Mouse (Mus musculus): ENCODE measurements at regions not wholly inside any gene's neighbourhood (a gene's known extent, or its start where the extent isn't known, plus 50 kb on each side); places are given as distances from the start of the nearest gene placed in this dataset.
A peak's percentile ranks its signal among the peaks of the same experiment; 100 is the strongest.

DNA sequence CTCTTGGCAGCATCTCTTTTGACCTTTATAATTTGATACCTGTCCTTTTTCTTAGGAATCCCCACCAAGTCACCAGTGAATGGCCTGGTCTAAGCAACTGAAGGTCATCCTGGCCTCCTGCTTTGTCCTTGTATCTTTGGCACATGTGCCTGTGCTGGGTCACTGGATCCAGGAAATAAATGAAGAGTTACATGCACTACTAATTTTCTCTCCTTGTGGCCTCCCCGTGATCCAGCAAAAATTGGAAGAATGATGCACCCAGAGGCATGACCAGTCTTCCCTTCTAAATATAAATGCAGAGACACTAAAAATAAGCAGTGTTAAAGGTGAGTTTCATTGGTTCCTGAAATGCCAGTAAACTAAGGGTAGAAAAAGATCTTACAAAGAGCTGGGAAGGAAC lies 141.4 kb upstream of the Nampt start:
- Histone ChIP-seq H3K27ac (replicated peaks) (no peak overlapping the region), H3K9ac (replicated peaks) (no peak overlapping the region), H3K4me3 (no peak overlapping the region), H3K4me1 (no peaks in the 10 kb centered on the region), H3K27me3 (no peaks in the 10 kb centered on the region), H3K36me3 (no peaks in the 10 kb centered on the region), H3K9me3 (no peaks in the 10 kb centered on the region), H3K4me2 (replicated peaks) (no peak overlapping the region)
- 89% methylated on average over 1 of the region's 1 CpGs for WGBS
- ATAC-seq (replicated peaks): no peak

DNA sequence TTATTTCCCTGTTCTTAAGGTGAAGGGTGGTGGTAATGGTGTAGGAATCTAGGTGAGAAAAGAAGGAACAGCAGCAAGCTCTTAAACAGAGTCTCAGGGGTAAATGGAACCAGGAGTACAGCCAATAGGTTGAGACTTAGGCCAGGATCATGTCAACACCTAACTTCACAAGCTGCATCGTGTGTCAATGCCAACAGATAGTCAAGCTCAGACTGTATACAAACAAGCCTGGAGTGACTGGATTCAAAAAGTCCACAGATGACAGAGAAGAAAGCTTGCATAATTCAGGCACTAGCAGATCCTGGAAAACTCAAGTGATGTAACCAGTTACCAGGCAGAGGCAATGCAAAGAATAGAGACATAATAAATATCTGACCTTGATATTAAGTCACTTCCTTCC lies 140.6 kb upstream of the Nampt start:
- Histone ChIP-seq H3K36me3 (no peaks in the 10 kb centered on the region), H3K4me1 (no peaks in the 10 kb centered on the region), H3K27ac (replicated peaks) (no peak overlapping the region), H3K27me3 (no peaks in the 10 kb centered on the region), H3K4me2 (replicated peaks) (no peak overlapping the region), H3K9me3 (no peaks in the 10 kb centered on the region), H3K9ac (replicated peaks) (no peak overlapping the region), H3K4me3 (no peak overlapping the region)
- no peak for ATAC-seq (replicated peaks)
- 48% methylated on average over 1 of the region's 1 CpGs for WGBS

DNA sequence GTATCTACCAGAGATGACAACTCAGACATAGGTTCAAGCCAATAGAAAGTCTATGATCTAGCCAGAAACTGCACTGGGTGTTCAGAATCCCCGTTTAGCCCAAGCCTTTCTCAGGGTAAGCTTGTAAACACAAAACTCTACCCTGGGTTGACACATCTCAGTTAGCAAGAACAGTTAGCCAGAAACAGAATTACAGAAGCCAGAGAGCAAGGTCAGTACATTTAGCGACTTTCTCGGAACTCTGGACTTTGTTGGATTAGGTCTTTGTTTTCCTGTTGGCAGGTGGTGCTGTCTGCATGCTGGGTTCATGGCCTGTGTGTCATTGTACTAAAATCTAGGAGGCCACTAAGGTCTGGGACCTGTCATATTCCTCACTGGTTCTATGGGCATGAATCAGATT lies 137.4 kb upstream of the Nampt start:
- Histone ChIP-seq H3K36me3 (no peaks in the 10 kb centered on the region), H3K27ac (replicated peaks) (no peak overlapping the region), H3K4me3 (no peak overlapping the region), H3K4me2 (replicated peaks) (no peak overlapping the region), H3K9ac (replicated peaks) (no peak overlapping the region), H3K27me3 (no peaks in the 10 kb centered on the region), H3K9me3 (no peaks in the 10 kb centered on the region), H3K4me1 (no peaks in the 10 kb centered on the region)
- ATAC-seq (replicated peaks): no peak
- WGBS: 83% methylated on average over 3 of the region's 3 CpGs

DNA sequence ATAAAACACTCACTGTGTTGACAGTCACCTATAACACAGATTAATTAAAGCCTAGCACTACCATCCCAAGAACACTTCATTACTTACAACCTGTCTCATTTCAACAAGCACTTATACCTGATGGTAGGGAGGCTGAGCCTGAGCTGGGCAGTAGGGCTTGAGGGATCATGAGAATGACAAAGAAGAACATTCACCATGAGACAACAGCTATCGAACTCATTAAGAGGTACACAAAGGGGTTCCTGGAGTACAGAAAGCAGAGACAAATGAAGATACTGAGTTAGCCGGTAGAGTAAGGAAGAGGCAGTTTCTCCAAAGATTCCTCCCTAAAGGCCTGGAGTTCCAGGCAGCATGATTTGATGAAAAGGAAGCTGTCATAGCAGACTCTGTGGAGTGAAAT lies 136.0 kb upstream of the Nampt start:
- Histone ChIP-seq H3K9ac (replicated peaks) (no peak overlapping the region), H3K27ac (replicated peaks) (no peak overlapping the region), H3K9me3 (no peaks in the 10 kb centered on the region), H3K36me3 (no peaks in the 10 kb centered on the region), H3K4me3 (no peak overlapping the region), H3K4me2 (replicated peaks) (no peak overlapping the region), H3K27me3 (no peaks in the 10 kb centered on the region), H3K4me1 (no peaks in the 10 kb centered on the region)
- ATAC-seq (replicated peaks): no peak
- WGBS: 71% methylated on average over 2 of the region's 2 CpGs

DNA sequence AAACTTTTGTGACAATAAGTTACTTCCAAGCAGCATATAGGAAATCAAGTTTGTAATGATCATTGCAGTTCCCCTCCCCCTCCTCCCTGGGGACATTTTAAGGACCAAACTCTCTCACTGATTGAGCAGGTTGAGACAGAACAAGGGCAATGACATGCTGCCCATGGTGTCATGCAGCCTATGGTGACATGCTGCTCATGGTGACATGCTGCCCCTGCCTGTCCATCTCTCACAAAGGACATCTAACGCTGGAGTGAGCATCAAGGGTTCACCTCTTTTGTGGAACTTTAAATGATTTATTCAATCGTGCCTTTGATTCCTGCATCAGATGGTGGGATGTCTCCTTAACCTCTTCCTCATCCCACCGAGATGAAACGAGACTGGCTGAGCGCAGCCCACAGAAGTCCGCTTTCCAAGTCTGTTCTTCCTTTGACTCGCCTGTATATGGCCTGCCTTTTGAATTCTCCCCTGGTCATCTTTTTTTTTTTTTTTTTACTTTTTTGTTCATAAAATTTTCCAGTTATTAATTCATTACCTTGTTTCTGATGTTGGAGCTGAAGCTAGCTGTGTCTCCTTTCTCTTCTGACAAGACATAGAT lies 133.5 kb upstream of the Nampt start:
- H3K4me2 ChIP-seq (replicated peaks): no peak overlapping the region
- H3K27me3 ChIP-seq: no peaks in the 10 kb centered on the region
- H3K9ac ChIP-seq (replicated peaks): no peak overlapping the region
- WGBS: 85% methylated on average over 7 of the region's 7 CpGs
- no peaks in the 10 kb centered on the region for H3K36me3 ChIP-seq
- no peaks in the 10 kb centered on the region for H3K4me1 ChIP-seq
- no peaks in the 10 kb centered on the region for H3K9me3 ChIP-seq
- ATAC-seq (replicated peaks): no peak
- H3K27ac ChIP-seq (replicated peaks): no peak overlapping the region
- H3K4me3 ChIP-seq: no peak overlapping the region

DNA sequence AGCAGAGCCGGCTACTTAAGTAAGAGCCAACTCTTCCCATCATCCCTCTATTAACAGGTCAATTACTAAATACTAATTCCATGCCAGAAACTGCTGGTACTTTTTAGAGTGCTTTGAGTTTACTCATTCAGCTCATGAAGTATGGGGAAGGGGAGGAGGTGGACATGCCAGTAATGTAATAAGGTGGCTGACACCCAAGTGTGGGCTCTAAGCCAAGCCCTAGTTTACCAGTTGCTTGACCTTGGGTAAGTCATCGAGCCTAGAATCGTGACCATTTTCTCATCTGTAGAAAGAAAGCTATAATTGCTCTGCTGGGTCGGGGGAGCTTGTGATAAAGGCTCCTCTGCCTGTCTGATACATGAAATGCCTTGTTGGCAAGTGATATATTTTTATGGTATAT lies 130.0 kb upstream of the Nampt start:
- 92% methylated on average over 4 of the region's 4 CpGs for WGBS
- no peak overlapping the region for H3K9ac ChIP-seq (replicated peaks)
- H3K36me3 ChIP-seq: no peaks in the 10 kb centered on the region
- no peaks in the 10 kb centered on the region for H3K27me3 ChIP-seq
- H3K27ac ChIP-seq (replicated peaks): no peak overlapping the region
- no peak overlapping the region for H3K4me3 ChIP-seq
- no peaks in the 10 kb centered on the region for H3K9me3 ChIP-seq
- peaks cover 8% of the 10 kb centered on the region; the same call in 1 of the 2 replicates for H3K4me1 ChIP-seq
- no peak for ATAC-seq (replicated peaks)
- H3K4me2 ChIP-seq (replicated peaks): no peak overlapping the region

DNA sequence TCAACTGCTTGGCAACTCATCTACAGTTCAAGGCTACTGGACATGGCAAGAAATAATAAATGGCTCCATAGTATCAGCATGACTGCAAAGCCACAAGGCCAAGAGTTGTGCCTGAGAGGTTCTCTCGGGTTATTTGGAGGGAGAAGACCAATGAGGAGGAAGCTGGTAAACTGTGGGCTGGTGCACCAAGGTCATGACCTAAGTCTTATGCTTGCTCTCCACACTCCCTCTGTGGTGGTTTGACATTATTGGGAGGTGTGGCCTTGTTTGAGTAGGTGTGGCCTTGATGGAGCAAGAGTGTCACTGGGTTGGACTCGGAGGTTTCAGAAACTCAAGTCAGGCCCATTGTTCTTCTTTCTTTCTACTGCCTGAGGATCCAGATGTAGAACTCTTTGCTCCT lies 129.2 kb upstream of the Nampt start:
- H3K36me3 ChIP-seq: no peaks in the 10 kb centered on the region
- H3K4me3 ChIP-seq: no peak overlapping the region
- H3K9ac ChIP-seq (replicated peaks): no peak overlapping the region
- H3K4me1 ChIP-seq: peaks cover 8% of the 10 kb centered on the region; the same call in 1 of the 2 replicates
- no peaks in the 10 kb centered on the region for H3K27me3 ChIP-seq
- H3K27ac ChIP-seq (replicated peaks): no peak overlapping the region
- no peak overlapping the region for H3K4me2 ChIP-seq (replicated peaks)
- ATAC-seq (replicated peaks): no peak
- WGBS: 86% methylated on average over 2 of the region's 2 CpGs
- no peaks in the 10 kb centered on the region for H3K9me3 ChIP-seq

DNA sequence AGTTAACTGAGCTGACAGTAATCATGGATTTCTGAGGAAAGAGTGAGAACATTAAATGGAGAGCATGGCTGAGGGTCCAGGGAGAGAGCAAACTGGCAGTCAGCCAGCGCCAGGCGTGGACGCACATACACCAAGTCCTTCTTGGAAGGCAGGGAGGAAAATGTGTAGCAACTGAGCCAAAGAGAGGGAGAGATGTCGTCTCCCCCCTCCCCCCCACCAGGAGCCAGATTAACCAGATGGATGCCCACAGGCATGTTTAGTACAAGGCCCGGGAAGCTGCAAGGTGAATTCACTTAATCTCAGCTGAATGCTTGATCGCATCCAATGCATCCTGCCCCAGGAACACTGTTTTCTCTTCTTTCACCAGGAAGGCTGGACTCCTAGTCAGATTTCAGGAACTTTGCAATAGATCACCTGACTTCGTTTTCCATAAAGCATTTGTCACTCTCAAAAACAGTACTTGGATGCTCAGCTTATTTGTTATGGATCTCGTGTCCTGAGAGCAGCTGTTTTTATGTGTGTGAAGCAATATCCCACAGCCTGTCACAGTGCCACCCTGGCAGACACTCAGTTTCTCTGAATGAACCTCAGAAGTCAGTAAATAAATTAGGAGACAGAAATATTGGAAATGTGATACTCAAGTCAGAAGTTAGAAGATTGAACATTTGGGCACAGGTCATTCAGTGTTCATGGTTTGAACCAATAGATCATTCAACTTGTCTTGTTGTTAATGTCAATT lies 127.1 kb upstream of the Nampt start:
- no peak overlapping the region for H3K4me3 ChIP-seq
- H3K9ac ChIP-seq (replicated peaks): no peak overlapping the region
- no peaks in the 10 kb centered on the region for H3K36me3 ChIP-seq
- H3K9me3 ChIP-seq: no peaks in the 10 kb centered on the region
- H3K27me3 ChIP-seq: no peaks in the 10 kb centered on the region
- no peak overlapping the region for H3K27ac ChIP-seq (replicated peaks)
- H3K4me2 ChIP-seq (replicated peaks): no peak overlapping the region
- ATAC-seq (replicated peaks): peak; percentile 82
- 28% methylated on average over 8 of the region's 8 CpGs for WGBS
- H3K4me1 ChIP-seq: peaks cover 8% of the 10 kb centered on the region; the same call in 1 of the 2 replicates

DNA sequence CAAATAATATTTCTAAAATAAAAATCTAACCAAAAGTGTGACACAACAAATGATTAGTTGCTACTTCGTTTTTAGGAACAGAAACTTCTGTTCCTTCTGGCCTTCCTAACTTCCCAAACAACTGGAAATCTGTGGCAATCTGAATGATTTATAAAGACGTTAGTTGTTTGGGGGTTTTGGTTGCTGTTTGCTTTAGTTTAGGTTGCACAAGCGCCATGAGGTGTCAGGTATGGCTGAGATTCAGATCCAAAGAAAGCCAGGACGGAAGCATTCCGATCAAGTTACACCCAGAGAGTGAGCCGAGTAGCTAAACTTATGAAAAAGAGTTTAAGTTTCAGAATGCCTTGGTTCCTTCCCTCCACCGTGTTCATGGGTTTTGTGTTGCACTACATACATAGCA lies 126.4 kb upstream of the Nampt start:
- H3K4me3 ChIP-seq: no peak overlapping the region
- 89% methylated on average over 7 of the region's 7 CpGs for WGBS
- H3K4me2 ChIP-seq (replicated peaks): no peak overlapping the region
- ATAC-seq (replicated peaks): no peak
- H3K4me1 ChIP-seq: peaks cover 8% of the 10 kb centered on the region; the same call in 1 of the 2 replicates
- no peaks in the 10 kb centered on the region for H3K27me3 ChIP-seq
- no peak overlapping the region for H3K27ac ChIP-seq (replicated peaks)
- no peak overlapping the region for H3K9ac ChIP-seq (replicated peaks)
- no peaks in the 10 kb centered on the region for H3K9me3 ChIP-seq
- no peaks in the 10 kb centered on the region for H3K36me3 ChIP-seq

DNA sequence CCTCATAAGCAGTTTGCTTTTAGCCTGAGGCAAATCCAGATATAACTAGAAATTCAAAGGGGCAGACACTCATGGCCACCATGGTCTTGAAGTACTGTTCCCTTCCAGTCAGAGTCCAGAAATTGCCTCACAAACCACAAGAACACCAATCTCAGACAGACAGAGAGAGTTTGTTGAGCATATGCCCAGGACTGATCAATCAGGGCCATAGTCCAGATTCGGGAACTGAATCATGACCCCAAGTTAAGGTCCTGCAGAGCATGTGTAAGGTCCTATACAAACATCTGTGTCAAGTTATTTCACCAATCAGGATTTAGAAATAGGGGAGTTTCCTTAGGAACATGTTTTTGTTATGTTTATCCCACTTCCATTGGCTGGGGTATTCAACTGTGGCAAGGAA lies 125.7 kb upstream of the Nampt start:
- Histone ChIP-seq H3K4me2 (replicated peaks) (no peak overlapping the region), H3K9me3 (no peaks in the 10 kb centered on the region), H3K4me3 (no peak overlapping the region), H3K4me1 (peaks cover 8% of the 10 kb centered on the region; the same call in 1 of the 2 replicates), H3K36me3 (no peaks in the 10 kb centered on the region), H3K27me3 (no peaks in the 10 kb centered on the region), H3K9ac (replicated peaks) (no peak overlapping the region), H3K27ac (replicated peaks) (no peak overlapping the region)
- ATAC-seq (replicated peaks): no peak
- 86% methylated on average over 1 of the region's 1 CpGs for WGBS

DNA sequence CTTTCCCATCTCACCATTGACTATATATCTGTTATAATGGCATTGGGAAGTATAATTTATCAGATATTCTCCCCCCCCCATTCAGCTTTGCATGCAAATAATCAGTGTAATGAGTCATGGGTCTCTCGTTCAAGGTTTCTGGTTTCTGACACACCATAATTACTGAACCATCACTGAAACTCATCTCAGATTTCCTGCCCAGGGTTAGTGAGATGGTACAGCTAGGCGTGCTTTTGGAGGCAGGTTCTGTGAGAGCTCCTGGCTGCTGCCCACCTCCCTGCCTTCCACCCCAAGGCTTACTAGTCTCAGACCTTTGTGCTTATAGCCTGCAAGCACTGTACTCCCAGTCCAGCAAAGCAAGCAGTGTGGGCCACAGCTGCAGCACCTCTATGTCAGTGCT lies 122.5 kb upstream of the Nampt start:
- no peak overlapping the region for H3K27ac ChIP-seq (replicated peaks)
- no peaks in the 10 kb centered on the region for H3K27me3 ChIP-seq
- no peak for ATAC-seq (replicated peaks)
- peaks cover 7% of the 10 kb centered on the region; the same call in 1 of the 2 replicates for H3K4me1 ChIP-seq
- no peaks in the 10 kb centered on the region for H3K9me3 ChIP-seq
- H3K9ac ChIP-seq (replicated peaks): no peak overlapping the region
- 91% methylated on average over 2 of the region's 2 CpGs for WGBS
- H3K36me3 ChIP-seq: no peaks in the 10 kb centered on the region
- no peak overlapping the region for H3K4me2 ChIP-seq (replicated peaks)
- H3K4me3 ChIP-seq: no peak overlapping the region

DNA sequence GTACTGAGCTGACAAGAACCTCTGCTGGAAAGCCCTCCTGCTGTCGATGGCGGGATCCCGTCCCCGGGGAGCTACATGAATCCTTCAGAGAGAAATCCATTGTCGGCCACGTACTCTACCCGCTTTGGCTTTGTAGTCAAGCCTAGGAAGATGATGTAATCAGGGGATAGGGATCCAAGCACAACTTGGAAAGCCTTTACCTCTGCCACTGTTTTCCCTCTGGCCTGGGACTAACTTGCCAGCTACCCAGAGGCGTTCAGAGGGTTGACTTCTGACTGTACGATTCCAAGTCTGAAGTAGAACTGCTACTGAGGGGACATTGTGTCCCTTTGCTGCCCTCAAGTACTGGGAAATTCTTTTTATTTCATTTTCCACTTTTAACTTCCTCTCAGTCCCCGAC lies 110.2 kb upstream of the Nampt start:
- Histone ChIP-seq H3K27me3 (no peaks in the 10 kb centered on the region), H3K27ac (replicated peaks) (no peak overlapping the region), H3K9me3 (no peaks in the 10 kb centered on the region), H3K4me3 (no peak overlapping the region), H3K4me2 (replicated peaks) (no peak overlapping the region), H3K9ac (replicated peaks) (no peak overlapping the region), H3K4me1 (no peaks in the 10 kb centered on the region), H3K36me3 (no peaks in the 10 kb centered on the region)
- no peak for ATAC-seq (replicated peaks)
- 92% methylated on average over 10 of the region's 10 CpGs for WGBS

Measured in forebrain, embryonic 15.5 days (tissue).